Mouse (Mus musculus) adrenal gland, postnatal 14 days (tissue): ENCODE measurements around the gene Pard6a. TPM values are rescaled to one million over a fixed set of nuclear protein-coding genes. Genes with fewer than 3 reads are reported as not detected.

ENCODE experiments used
- DNase-seq: peaks from one replicate; pipeline ENCODE4 v3.0.0; 2021; ENCODE audit warnings: mixed read lengths
- long read RNA-seq, 2 experiments: library from polyadenylated mRNA; stranded (forward); transcript quantifications; one replicate each; pipeline ENCODE4 v2.0.0; 2021
- total RNA-seq: library from RNA; stranded (reverse); gene quantifications from 2 replicates; pipeline ENCODE4 v1.2.3, GENCODE M21; 2021

Gene Pard6a
- 10.6 and 11.0 TPM in 2 replicates for total RNA-seq
- long read RNA-seq, experiment 1, partial matches to known transcripts, result 0 of 19 reads
- long read RNA-seq, experiment 1, other reads (novel, unspliced or antisense), result 12 of 19 reads
- long read RNA-seq, experiment 2, transcript Pard6a-201 (3 exons, 1,265 nt), result major isoform, 5 of 18 reads
- long read RNA-seq, experiment 2, partial matches to known transcripts, result 0 of 18 reads
- long read RNA-seq, experiment 2, other reads (novel, unspliced or antisense), result 3 of 18 reads

GRCm38 (mm10) chr8:105700966-105701824, at the start of gene Pard6a, which contains the start of gene Acd:
Gene Pard6a (plus strand): TSS chr8:105701148.
Gene Acd (minus strand): TSS chr8:105701102.
- DNase-seq, result peak; percentile 98

GRCm38 (mm10) chr8:105657641-105658040, 43.3 kb upstream of the Pard6a start:
- DNase-seq, result no peak

GRCm38 (mm10) chr8:105661167-105661566, 39.8 kb upstream of the Pard6a start:
- DNase-seq, result peak; percentile 41

GRCm38 (mm10) chr8:105677891-105678290, 23.1 kb upstream of the Pard6a start:
- DNase-seq, result no peak

GRCm38 (mm10) chr8:105685325-105685724, 15.6 kb upstream of the Pard6a start:
- DNase-seq, result no peak

- peak; percentile 84 for DNase-seq
Observed at GRCm38 (mm10) chr8:105685796-105686308, 15.1 kb upstream of the Pard6a start, which contains the start of gene Carmil2. Gene Carmil2 (plus strand): TSS chr8:105686274.

- DNase-seq, result no peak
Observed at GRCm38 (mm10) chr8:105686551-105686950, 14.4 kb upstream of the Pard6a start.

- no peak for DNase-seq
Observed at GRCm38 (mm10) chr8:105687512-105687911, 13.4 kb upstream of the Pard6a start.

GRCm38 (mm10) chr8:105688242-105688752, 12.7 kb upstream of the Pard6a start:
- DNase-seq, result no peak

GRCm38 (mm10) chr8:105689256-105689982, 11.5 kb upstream of the Pard6a start:
- DNase-seq, result no peak

- DNase-seq, result no peak
Observed at GRCm38 (mm10) chr8:105689983-105690360, 11.0 kb upstream of the Pard6a start.

GRCm38 (mm10) chr8:105690978-105691377, 10.0 kb upstream of the Pard6a start:
- no peak for DNase-seq

- DNase-seq, result no peak
Observed at GRCm38 (mm10) chr8:105692449-105693182, 8.3 kb upstream of the Pard6a start.

- peak; percentile 90 for DNase-seq
Observed at GRCm38 (mm10) chr8:105693648-105694047, 7.3 kb upstream of the Pard6a start.

- DNase-seq, result peak; percentile 50
Observed at GRCm38 (mm10) chr8:105694051-105694799, 6.7 kb upstream of the Pard6a start.

- DNase-seq, result no peak
Observed at GRCm38 (mm10) chr8:105695080-105695780, 5.7 kb upstream of the Pard6a start.

GRCm38 (mm10) chr8:105697196-105697780, 3.7 kb upstream of the Pard6a start:
- no peak for DNase-seq

- DNase-seq, result no peak
Observed at GRCm38 (mm10) chr8:105698734-105699133, 2.2 kb upstream of the Pard6a start.

GRCm38 (mm10) chr8:105699488-105700215, 1.3 kb upstream of the Pard6a start:
- DNase-seq, result no peak
